Mouse (Mus musculus): ENCODE measurements at regions not wholly inside any gene's neighbourhood (a gene's known extent, or its start where the extent isn't known, plus 50 kb on each side); places are given as distances from the start of the nearest gene placed in this dataset.

GRCm38 (mm10) chr8:46898697-46899445 is 87.8 kb upstream of the Enpp6 start:
- Histone ChIP-seq H3K27me3 (replicated peaks; ENCODE audit: control insufficient read depth, insufficient read depth, low read length) (peaks cover 3% of the 10 kb centered on the region; the same call in 1 of the 2 replicates), H3K9ac (ENCODE audit: low read length) (no peak overlapping the region), H3K9me3 (replicated peaks; ENCODE audit: control insufficient read depth, low read length) (no peaks in the 10 kb centered on the region), H3K4me1 (ENCODE audit: control insufficient read depth, insufficient read depth, low read length) (no peaks in the 10 kb centered on the region), H3K36me3 (ENCODE audit: control insufficient read depth, insufficient read depth, low read length) (no peaks in the 10 kb centered on the region), H3K4me2 (ENCODE audit: low read length) (no peak overlapping the region), H3K4me3 (ENCODE audit: low read depth, low read length) (no peak overlapping the region), H3K27ac (ENCODE audit: low read depth, low read length) (no peak overlapping the region)
- WGBS = 63% methylated on average over 5 of the region's 5 CpGs
- DNase-seq (ENCODE audit: low spot score) (no peak), ATAC-seq (no peak)

- Histone ChIP-seq H3K4me1 (ENCODE audit: control insufficient read depth, insufficient read depth, low read length) (no peaks in the 10 kb centered on the region), H3K9me3 (replicated peaks; ENCODE audit: control insufficient read depth, low read length) (no peaks in the 10 kb centered on the region), H3K4me3 (ENCODE audit: low read depth, low read length) (no peak overlapping the region), H3K4me2 (ENCODE audit: low read length) (no peak overlapping the region), H3K9ac (ENCODE audit: low read length) (no peak overlapping the region), H3K27me3 (replicated peaks; ENCODE audit: control insufficient read depth, insufficient read depth, low read length) (peaks cover 3% of the 10 kb centered on the region; the same call in 1 of the 2 replicates), H3K27ac (ENCODE audit: low read depth, low read length) (no peak overlapping the region), H3K36me3 (ENCODE audit: control insufficient read depth, insufficient read depth, low read length) (no peaks in the 10 kb centered on the region)
- DNase-seq (ENCODE audit: low spot score) (peak; percentile 31), ATAC-seq (peak; percentile 42; the same call in 1 of the 2 replicates)
- 35% methylated on average over 4 of the region's 4 CpGs for WGBS
Observed at GRCm38 (mm10) chr8:46900826-46901225, 85.9 kb upstream of the Enpp6 start.

GRCm38 (mm10) chr8:46904731-46905130 is 82.0 kb upstream of the Enpp6 start:
- H3K4me3 ChIP-seq (ENCODE audit: low read depth, low read length) = no peak overlapping the region
- WGBS = 63% methylated on average over 3 of the region's 3 CpGs
- ATAC-seq (no peak), DNase-seq (ENCODE audit: low spot score) (no peak)
- no peak overlapping the region for H3K9ac ChIP-seq (ENCODE audit: low read length)
- H3K4me1 ChIP-seq (ENCODE audit: control insufficient read depth, insufficient read depth, low read length) = peaks cover 3% of the 10 kb centered on the region; the same call in 1 of the 2 replicates
- no peaks in the 10 kb centered on the region for H3K9me3 ChIP-seq (replicated peaks; ENCODE audit: control insufficient read depth, low read length)
- H3K27ac ChIP-seq (ENCODE audit: low read depth, low read length) = no peak overlapping the region
- no peak overlapping the region for H3K4me2 ChIP-seq (ENCODE audit: low read length)
- no peaks in the 10 kb centered on the region for H3K27me3 ChIP-seq (replicated peaks; ENCODE audit: control insufficient read depth, insufficient read depth, low read length)
- no peaks in the 10 kb centered on the region for H3K36me3 ChIP-seq (ENCODE audit: control insufficient read depth, insufficient read depth, low read length)

- H3K4me2 ChIP-seq (ENCODE audit: low read length) = peak overlapping the region; percentile 24; the same call in 1 of the 2 replicates
- H3K27ac ChIP-seq (ENCODE audit: low read depth, low read length) = no peak overlapping the region
- WGBS = 8% methylated on average over 11 of the region's 11 CpGs
- no peaks in the 10 kb centered on the region for H3K36me3 ChIP-seq (ENCODE audit: control insufficient read depth, insufficient read depth, low read length)
- no peak overlapping the region for H3K4me3 ChIP-seq (ENCODE audit: low read depth, low read length)
- no peak overlapping the region for H3K9ac ChIP-seq (ENCODE audit: low read length)
- DNase-seq (ENCODE audit: low spot score) (peak; percentile 8), ATAC-seq (no peak)
- no peaks in the 10 kb centered on the region for H3K9me3 ChIP-seq (replicated peaks; ENCODE audit: control insufficient read depth, low read length)
- H3K4me1 ChIP-seq (ENCODE audit: control insufficient read depth, insufficient read depth, low read length) = peaks cover 3% of the 10 kb centered on the region; the same call in 1 of the 2 replicates
- H3K27me3 ChIP-seq (replicated peaks; ENCODE audit: control insufficient read depth, insufficient read depth, low read length) = no peaks in the 10 kb centered on the region
Observed at GRCm38 (mm10) chr8:46907390-46907789, 79.3 kb upstream of the Enpp6 start.

GRCm38 (mm10) chr8:46908186-46908585 is 78.5 kb upstream of the Enpp6 start:
- Histone ChIP-seq H3K27ac (ENCODE audit: low read depth, low read length) (no peak overlapping the region), H3K27me3 (replicated peaks; ENCODE audit: control insufficient read depth, insufficient read depth, low read length) (no peaks in the 10 kb centered on the region), H3K9ac (ENCODE audit: low read length) (no peak overlapping the region), H3K4me2 (ENCODE audit: low read length) (no peak overlapping the region), H3K36me3 (ENCODE audit: control insufficient read depth, insufficient read depth, low read length) (no peaks in the 10 kb centered on the region), H3K4me3 (ENCODE audit: low read depth, low read length) (no peak overlapping the region), H3K4me1 (ENCODE audit: control insufficient read depth, insufficient read depth, low read length) (peaks cover 3% of the 10 kb centered on the region; the same call in 1 of the 2 replicates), H3K9me3 (replicated peaks; ENCODE audit: control insufficient read depth, low read length) (no peaks in the 10 kb centered on the region)
- no peak for ATAC-seq
- 77% methylated on average over 4 of the region's 4 CpGs for WGBS
- no peak for DNase-seq (ENCODE audit: low spot score)

- H3K4me2 ChIP-seq (ENCODE audit: low read length) = no peak overlapping the region
- ATAC-seq = no peak
- H3K27ac ChIP-seq (ENCODE audit: low read depth, low read length) = no peak overlapping the region
- 45% methylated on average over 5 of the region's 5 CpGs for WGBS
- no peak overlapping the region for H3K9ac ChIP-seq (ENCODE audit: low read length)
- no peak overlapping the region for H3K4me3 ChIP-seq (ENCODE audit: low read depth, low read length)
- DNase-seq (ENCODE audit: low spot score) = no peak
- H3K27me3 ChIP-seq (replicated peaks; ENCODE audit: control insufficient read depth, insufficient read depth, low read length) = no peaks in the 10 kb centered on the region
- no peaks in the 10 kb centered on the region for H3K36me3 ChIP-seq (ENCODE audit: control insufficient read depth, insufficient read depth, low read length)
- no peaks in the 10 kb centered on the region for H3K9me3 ChIP-seq (replicated peaks; ENCODE audit: control insufficient read depth, low read length)
- H3K4me1 ChIP-seq (ENCODE audit: control insufficient read depth, insufficient read depth, low read length) = no peaks in the 10 kb centered on the region
Observed at GRCm38 (mm10) chr8:46913956-46914355, 72.7 kb upstream of the Enpp6 start.

- Histone ChIP-seq H3K4me3 (ENCODE audit: low read depth, low read length) (no peak overlapping the region), H3K36me3 (ENCODE audit: control insufficient read depth, insufficient read depth, low read length) (no peaks in the 10 kb centered on the region), H3K27me3 (replicated peaks; ENCODE audit: control insufficient read depth, insufficient read depth, low read length) (no peaks in the 10 kb centered on the region), H3K9ac (ENCODE audit: low read length) (no peak overlapping the region), H3K4me1 (ENCODE audit: control insufficient read depth, insufficient read depth, low read length) (no peaks in the 10 kb centered on the region), H3K9me3 (replicated peaks; ENCODE audit: control insufficient read depth, low read length) (no peaks in the 10 kb centered on the region), H3K4me2 (ENCODE audit: low read length) (no peak overlapping the region), H3K27ac (ENCODE audit: low read depth, low read length) (no peak overlapping the region)
- DNase-seq (ENCODE audit: low spot score) = no peak
- WGBS = 40% methylated on average over 3 of the region's 3 CpGs
- no peak for ATAC-seq
Observed at GRCm38 (mm10) chr8:46920071-46920470, 66.6 kb upstream of the Enpp6 start.

- no peak overlapping the region for H3K4me3 ChIP-seq (ENCODE audit: low read depth, low read length)
- 95% methylated on average over 11 of the region's 11 CpGs for WGBS
Observed at GRCm38 (mm10) chr8:46921075-46921474, 65.6 kb upstream of the Enpp6 start.

GRCm38 (mm10) chr8:46921585-46921984 is 65.1 kb upstream of the Enpp6 start:
- ATAC-seq (no peak), DNase-seq (ENCODE audit: low spot score) (no peak)
- Histone ChIP-seq H3K4me3 (ENCODE audit: low read depth, low read length) (no peak overlapping the region), H3K36me3 (ENCODE audit: control insufficient read depth, insufficient read depth, low read length) (no peaks in the 10 kb centered on the region), H3K9ac (ENCODE audit: low read length) (no peak overlapping the region), H3K4me2 (ENCODE audit: low read length) (no peak overlapping the region), H3K27me3 (replicated peaks; ENCODE audit: control insufficient read depth, insufficient read depth, low read length) (no peaks in the 10 kb centered on the region), H3K9me3 (replicated peaks; ENCODE audit: control insufficient read depth, low read length) (no peaks in the 10 kb centered on the region), H3K4me1 (ENCODE audit: control insufficient read depth, insufficient read depth, low read length) (no peaks in the 10 kb centered on the region), H3K27ac (ENCODE audit: low read depth, low read length) (no peak overlapping the region)
- WGBS = 91% methylated on average over 7 of the region's 7 CpGs

More at GRCm38 (mm10) chr8:46921075-46921474, 65.6 kb upstream of the Enpp6 start:
- Histone ChIP-seq H3K4me2 (ENCODE audit: low read length) (no peak overlapping the region), H3K9ac (ENCODE audit: low read length) (no peak overlapping the region), H3K9me3 (replicated peaks; ENCODE audit: control insufficient read depth, low read length) (no peaks in the 10 kb centered on the region), H3K27me3 (replicated peaks; ENCODE audit: control insufficient read depth, insufficient read depth, low read length) (no peaks in the 10 kb centered on the region), H3K27ac (ENCODE audit: low read depth, low read length) (no peak overlapping the region), H3K4me1 (ENCODE audit: control insufficient read depth, insufficient read depth, low read length) (no peaks in the 10 kb centered on the region), H3K36me3 (ENCODE audit: control insufficient read depth, insufficient read depth, low read length) (no peaks in the 10 kb centered on the region)
- DNase-seq (ENCODE audit: low spot score) = no peak
- ATAC-seq = no peak
